Mouse (Mus musculus) neural tube, embryonic 13.5 days (tissue): ENCODE data around the gene Pitpnm2. TPM values are rescaled to one million over a fixed set of nuclear protein-coding genes. Genes with fewer than 3 reads are reported as not detected.
"Not testable (repeated sequence)": the region's sequence is repeated elsewhere in the genome, so short reads cannot be mapped to it uniquely, and the experiment has no call there.

Source experiments
- ATAC-seq: fragments of 200-750 bp; cut with Nextera tagmentation; 2 replicates; pipeline ENCODE4 v1.8.0; 2017; ENCODE audit warnings: low read depth, mild to moderate bottlenecking, moderate TSS enrichment, moderate library complexity
- H3K27ac ChIP-seq: fragments of 300-500 bp; sonication (generic); replicated peaks from 2 replicates; pipeline ENCODE4 v1.5.1; 2015; ENCODE audit warnings: moderate library complexity, mild to moderate bottlenecking, inconsistent platforms
- H3K27me3 ChIP-seq: fragments of 300-500 bp; sonication (generic); 2 replicates; pipeline ENCODE4 v1.6.1; 2015; ENCODE audit warnings: mild to moderate bottlenecking, inconsistent platforms
- H3K36me3 ChIP-seq: fragments of 300-500 bp; sonication (generic); 2 replicates; pipeline ENCODE4 v1.6.1; 2015; ENCODE audit warnings: mild to moderate bottlenecking, inconsistent platforms
- H3K4me1 ChIP-seq: fragments of 300-500 bp; sonication (generic); replicated peaks from 2 replicates; pipeline ENCODE4 v1.6.1; 2015; ENCODE audit warnings: inconsistent platforms
- H3K4me2 ChIP-seq: fragments of 300-500 bp; sonication (generic); 2 replicates; pipeline ENCODE4 v1.6.1; 2015; ENCODE audit warnings: inconsistent platforms, mild to moderate bottlenecking, moderate library complexity
- H3K4me3 ChIP-seq: fragments of 300-500 bp; sonication (generic); 2 replicates; pipeline ENCODE4 v1.5.1; 2015; ENCODE audit warnings: mild to moderate bottlenecking, inconsistent platforms
- H3K9ac ChIP-seq: fragments of 300-500 bp; sonication (generic); 2 replicates; pipeline ENCODE4 v1.6.1; 2015; ENCODE audit warnings: moderate library complexity, mild to moderate bottlenecking, inconsistent platforms
- H3K9me3 ChIP-seq: fragments of 300-500 bp; sonication (generic); 2 replicates; pipeline ENCODE4 v1.6.1; 2016; ENCODE audit warnings: inconsistent platforms
- WGBS: fragments of 180-500 bp; shearing (Covaris S2); methylation state at CpG from one replicate; pipeline ENCODE4 v1.1.7; 2015; 5-methylcytosine and 5-hydroxymethylcytosine counted together
- polyA plus RNA-seq: library from polyadenylated mRNA; unstranded; fragments of >200 nt; fragmentation: Nextera tagmentation; extraction: Ambion mirVana; gene quantifications from 2 replicates; pipeline ENCODE4 v1.2.1, GENCODE M21; 2015

The Pitpnm2 gene
- polyA plus RNA-seq, 1 experiment from 2014 or later, result 7.9 TPM

DNA sequence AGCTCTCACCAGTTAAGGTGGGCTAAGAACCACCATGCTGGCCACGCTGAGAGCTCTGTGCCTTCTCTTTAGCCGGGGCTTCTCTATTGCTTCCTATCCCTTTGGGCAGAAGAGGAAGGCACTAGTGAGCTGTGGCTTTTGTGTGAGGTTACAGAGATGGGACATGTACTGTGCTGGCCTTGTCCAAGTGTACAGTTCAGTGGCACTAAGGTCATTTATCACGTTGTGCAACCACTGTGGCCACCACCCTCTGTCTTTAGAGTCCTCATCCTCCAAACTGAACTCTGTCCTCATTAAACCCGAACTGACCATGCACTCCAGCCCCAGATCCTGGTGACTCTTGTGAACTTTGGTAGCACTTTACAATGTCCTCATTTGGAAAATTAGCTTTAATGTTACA lies 23.1 kb downstream of the Pitpnm2 start:
- Histone ChIP-seq H3K36me3 (no peaks in the 10 kb centered on the region), H3K9ac (no peak overlapping the region), H3K27me3 (no peaks in the 10 kb centered on the region), H3K9me3 (no peaks in the 10 kb centered on the region), H3K4me1 (peaks cover 31% of the 10 kb centered on the region), H3K4me3 (no peak overlapping the region), H3K27ac (no peak overlapping the region), H3K4me2 (no peak overlapping the region)
- ATAC-seq, result no peak
- 84% methylated on average over 4 of the region's 4 CpGs for WGBS

DNA sequence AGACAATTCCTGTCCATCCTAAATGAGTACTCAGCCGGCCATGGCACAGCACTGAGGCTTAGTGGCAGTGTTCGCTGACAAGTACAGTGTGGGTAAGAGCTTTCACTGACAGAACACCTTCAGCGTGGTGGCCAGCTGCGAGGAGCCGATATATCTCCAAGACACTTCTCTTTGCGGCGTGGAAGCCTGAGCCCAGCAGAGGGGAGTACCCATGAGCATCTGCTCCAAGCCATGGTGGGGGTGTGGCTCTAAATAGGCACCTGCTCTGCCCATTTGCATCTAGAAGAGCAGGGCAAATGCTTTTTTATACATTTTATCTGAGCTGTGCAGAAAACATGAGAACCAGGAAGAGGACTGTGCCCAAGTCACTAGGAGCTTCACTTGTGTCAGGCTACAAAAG lies 23.7 kb downstream of the Pitpnm2 start:
- H3K27me3 ChIP-seq, result no peaks in the 10 kb centered on the region
- 92% methylated on average over 7 of the region's 7 CpGs for WGBS
- H3K36me3 ChIP-seq, result no peaks in the 10 kb centered on the region
- H3K27ac ChIP-seq, result no peak overlapping the region
- H3K4me2 ChIP-seq, result no peak overlapping the region
- H3K9me3 ChIP-seq, result no peaks in the 10 kb centered on the region
- ATAC-seq, result no peak
- H3K9ac ChIP-seq, result no peak overlapping the region
- H3K4me1 ChIP-seq, result peaks cover 36% of the 10 kb centered on the region
- no peak overlapping the region for H3K4me3 ChIP-seq

DNA sequence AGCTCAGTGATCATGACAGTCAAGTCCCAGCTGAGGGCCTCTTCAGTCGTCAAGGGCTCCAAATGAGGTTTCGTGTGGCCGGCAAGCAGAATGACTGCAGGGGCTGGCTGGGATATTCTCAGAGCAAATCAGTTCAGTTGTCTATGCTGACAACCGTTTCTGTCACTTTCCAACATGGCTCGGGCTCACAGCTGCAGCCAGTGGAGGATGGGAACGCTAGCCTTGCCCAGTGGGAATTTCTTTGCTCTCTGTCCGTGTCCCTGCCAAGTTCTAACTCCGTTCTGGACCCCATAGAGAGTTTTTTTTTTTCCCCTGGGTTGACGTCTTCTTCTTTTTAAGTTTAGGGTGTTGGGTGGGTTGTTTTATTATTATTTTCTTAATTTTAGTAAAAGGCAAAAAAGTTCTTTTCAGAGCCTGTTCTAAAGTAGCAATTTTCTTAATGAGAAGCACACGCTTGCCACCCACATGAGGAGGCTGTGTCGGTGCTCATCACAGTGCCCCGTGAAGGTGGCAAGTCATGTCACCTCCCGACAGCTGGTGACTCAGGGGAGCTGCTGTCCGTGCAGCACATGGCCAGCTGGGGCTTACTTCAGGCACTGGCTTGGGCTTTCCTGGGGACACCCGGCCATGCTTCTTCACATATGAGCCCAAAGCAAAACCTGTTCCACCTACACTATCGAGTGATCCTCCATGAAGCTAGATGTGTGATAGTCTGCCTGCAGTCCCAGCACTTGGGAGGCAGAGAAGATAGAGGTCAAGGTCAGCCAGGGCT lies 25.1 kb downstream of the Pitpnm2 start:
- 64% methylated on average over 16 of the region's 16 CpGs for WGBS
- Histone ChIP-seq H3K36me3 (no peaks in the 10 kb centered on the region), H3K27ac (no peak overlapping the region), H3K4me1 (peaks cover 41% of the 10 kb centered on the region), H3K9me3 (no peaks in the 10 kb centered on the region), H3K4me3 (no peak overlapping the region), H3K4me2 (no peak overlapping the region), H3K9ac (no peak overlapping the region), H3K27me3 (no peaks in the 10 kb centered on the region)
- no peak for ATAC-seq

DNA sequence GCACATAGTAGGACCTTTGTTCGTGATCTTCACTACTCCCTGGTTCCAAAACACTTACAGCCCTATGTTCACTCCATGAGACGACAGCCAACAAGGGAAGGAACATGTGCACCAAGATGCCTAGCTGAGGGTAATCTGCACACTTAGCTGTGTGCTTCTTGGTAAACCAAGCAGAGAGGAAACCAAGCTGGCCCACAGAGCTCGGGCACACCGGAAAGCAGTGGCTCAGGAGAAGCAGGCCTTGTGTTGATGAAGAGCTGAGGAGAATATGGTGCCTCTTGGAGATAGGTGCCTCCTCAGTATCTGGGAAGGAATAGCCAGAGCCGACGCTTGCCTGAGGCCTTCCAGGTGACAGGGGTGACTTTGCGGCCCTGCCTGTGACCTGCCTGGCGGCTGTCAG lies 26.0 kb downstream of the Pitpnm2 start:
- H3K27me3 ChIP-seq, result no peaks in the 10 kb centered on the region
- no peak overlapping the region for H3K4me3 ChIP-seq
- H3K4me1 ChIP-seq, result peaks cover 50% of the 10 kb centered on the region
- H3K9ac ChIP-seq, result no peak overlapping the region
- H3K36me3 ChIP-seq, result no peaks in the 10 kb centered on the region
- H3K4me2 ChIP-seq, result no peak overlapping the region
- no peak for ATAC-seq
- no peak overlapping the region for H3K27ac ChIP-seq
- 90% methylated on average over 8 of the region's 8 CpGs for WGBS
- no peaks in the 10 kb centered on the region for H3K9me3 ChIP-seq

DNA sequence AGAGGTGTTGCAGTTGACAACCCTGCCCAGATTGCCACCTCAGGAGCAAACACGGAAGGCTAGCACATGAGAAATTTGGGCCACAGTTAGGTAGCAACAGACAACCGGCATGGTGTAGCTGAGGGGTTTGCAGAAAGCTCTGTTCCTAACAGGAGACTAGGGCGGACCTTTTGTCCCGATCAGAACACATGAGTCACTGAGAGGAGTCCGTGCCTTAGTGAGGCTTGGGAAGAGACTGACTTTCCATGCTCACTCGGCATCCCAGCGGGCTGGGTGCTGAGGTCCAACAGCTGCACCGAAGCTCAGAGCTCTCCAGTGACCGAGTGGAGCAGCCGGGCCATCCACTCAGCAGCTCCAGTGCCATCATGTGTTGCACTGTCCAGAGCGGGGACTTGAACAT lies 26.9 kb downstream of the Pitpnm2 start:
- H3K9me3 ChIP-seq, result no peaks in the 10 kb centered on the region
- ATAC-seq, result no peak
- no peaks in the 10 kb centered on the region for H3K27me3 ChIP-seq
- H3K4me2 ChIP-seq, result no peak overlapping the region
- H3K36me3 ChIP-seq, result no peaks in the 10 kb centered on the region
- H3K9ac ChIP-seq, result no peak overlapping the region
- no peak overlapping the region for H3K4me3 ChIP-seq
- H3K4me1 ChIP-seq, result peaks cover 59% of the 10 kb centered on the region
- WGBS, result 90% methylated on average over 11 of the region's 11 CpGs
- H3K27ac ChIP-seq, result no peak overlapping the region

DNA sequence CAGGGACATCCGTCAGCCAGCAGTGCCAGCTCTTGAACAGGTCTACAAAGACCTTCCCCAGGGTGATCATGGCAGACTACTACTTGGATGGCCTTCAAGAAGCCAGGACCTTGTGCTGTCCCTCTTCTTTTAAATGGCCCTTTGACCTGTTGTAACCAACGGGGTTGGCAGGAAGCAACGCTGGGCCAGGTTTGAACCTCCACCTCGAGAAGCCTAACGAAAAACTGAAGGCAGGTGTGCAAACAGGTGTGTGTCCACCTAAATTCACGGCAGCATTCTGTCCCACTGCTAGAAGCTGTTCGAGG lies 27.9 kb downstream of the Pitpnm2 start:
- H3K27me3 ChIP-seq, result no peaks in the 10 kb centered on the region
- H3K4me3 ChIP-seq, result no peak overlapping the region
- H3K4me1 ChIP-seq, result peaks cover 54% of the 10 kb centered on the region
- no peak overlapping the region for H3K4me2 ChIP-seq
- no peaks in the 10 kb centered on the region for H3K36me3 ChIP-seq
- H3K9me3 ChIP-seq, result no peaks in the 10 kb centered on the region
- WGBS, result 90% methylated on average over 7 of the region's 7 CpGs
- no peak for ATAC-seq
- H3K27ac ChIP-seq, result no peak overlapping the region
- no peak overlapping the region for H3K9ac ChIP-seq

DNA sequence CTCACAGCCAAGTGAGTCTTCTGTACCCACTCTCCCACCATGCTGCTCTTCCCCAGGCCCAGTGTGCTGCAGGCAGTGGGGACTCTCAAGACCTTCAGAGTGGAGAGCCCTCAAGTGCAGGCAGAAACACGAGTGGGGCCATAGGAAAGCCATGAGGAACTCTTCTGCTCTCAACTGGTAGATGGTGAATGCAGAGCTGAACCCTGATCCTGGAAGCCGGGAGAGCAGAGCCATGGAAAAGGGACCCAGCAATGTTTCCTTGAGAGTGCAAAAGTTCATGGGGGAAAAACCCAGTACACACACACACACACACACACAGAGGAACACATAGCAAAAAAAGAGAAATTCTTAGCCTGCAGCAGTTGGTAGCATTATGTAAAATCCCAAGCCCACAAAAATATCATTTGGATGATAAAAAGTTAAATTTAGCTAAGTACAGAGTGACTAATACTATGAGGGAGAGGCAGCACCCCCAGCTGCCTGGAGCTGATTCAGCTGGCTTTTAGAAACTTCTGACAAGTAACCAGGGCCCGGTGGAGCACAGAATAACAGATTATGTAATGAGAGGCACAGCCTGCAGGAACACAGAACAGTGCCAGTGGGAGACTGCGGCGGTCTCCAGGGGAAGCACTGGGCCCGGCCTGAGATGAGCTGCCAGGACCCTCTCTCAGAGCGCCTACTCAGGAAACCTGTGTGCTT lies 28.4 kb downstream of the Pitpnm2 start:
- Histone ChIP-seq H3K4me1 (peaks cover 54% of the 10 kb centered on the region), H3K27ac (no peak overlapping the region), H3K9ac (no peak overlapping the region), H3K27me3 (no peaks in the 10 kb centered on the region), H3K36me3 (no peaks in the 10 kb centered on the region), H3K4me2 (no peak overlapping the region), H3K9me3 (no peaks in the 10 kb centered on the region), H3K4me3 (no peak overlapping the region)
- 66% methylated on average over 7 of the region's 7 CpGs for WGBS
- ATAC-seq, result no peak

DNA sequence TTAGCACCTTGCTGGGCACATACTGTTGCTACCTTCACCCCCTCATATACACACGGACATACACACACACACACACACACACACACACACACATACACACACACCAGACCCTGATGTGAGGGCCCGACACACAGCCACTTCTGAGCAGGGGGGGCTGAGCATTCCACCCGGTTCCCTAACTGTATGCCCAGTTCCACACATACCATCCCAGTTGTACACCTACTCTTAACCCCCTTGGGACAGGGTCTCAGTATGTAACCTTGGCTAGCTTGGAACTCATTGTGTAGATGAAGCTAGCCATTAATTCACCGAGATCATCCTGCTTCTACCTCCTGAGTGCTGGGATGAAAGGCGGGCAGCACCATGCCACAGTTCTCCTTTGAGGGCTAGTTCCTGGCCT lies 29.0 kb downstream of the Pitpnm2 start:
- Histone ChIP-seq H3K27ac (no peak overlapping the region), H3K9me3 (no peaks in the 10 kb centered on the region), H3K9ac (no peak overlapping the region), H3K27me3 (no peaks in the 10 kb centered on the region), H3K4me1 (peaks cover 54% of the 10 kb centered on the region), H3K4me2 (no peak overlapping the region), H3K36me3 (no peaks in the 10 kb centered on the region), H3K4me3 (no peak overlapping the region)
- ATAC-seq, result no peak
- 89% methylated on average over 5 of the region's 5 CpGs for WGBS

DNA sequence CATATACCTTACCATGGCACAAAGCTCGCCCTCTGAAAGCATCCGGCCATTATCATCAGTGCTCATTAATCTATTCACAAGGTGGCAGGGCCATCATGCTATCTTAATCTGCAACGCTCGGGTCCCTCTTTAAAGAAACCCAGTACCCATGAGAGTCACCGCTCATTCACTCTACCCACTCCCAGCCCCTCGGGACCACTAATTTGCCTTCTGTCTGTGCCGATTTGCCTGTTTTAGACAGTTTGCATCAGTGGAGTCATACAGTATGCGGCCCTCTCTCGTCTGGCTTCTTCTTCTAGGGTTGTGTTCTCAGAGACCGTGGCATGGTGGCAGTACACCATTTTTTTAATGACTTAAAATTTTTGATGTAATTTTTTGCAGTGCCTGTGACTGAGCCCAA lies 30.1 kb downstream of the Pitpnm2 start:
- Histone ChIP-seq H3K27ac (no peak overlapping the region), H3K4me1 (peaks cover 58% of the 10 kb centered on the region), H3K9ac (no peak overlapping the region), H3K36me3 (no peaks in the 10 kb centered on the region), H3K9me3 (no peaks in the 10 kb centered on the region), H3K4me2 (no peak overlapping the region), H3K4me3 (no peak overlapping the region), H3K27me3 (no peaks in the 10 kb centered on the region)
- ATAC-seq, result 0 out of 2 replicates have a peak, but pooled peaks have one; percentile 24
- 48% methylated on average over 10 of the region's 10 CpGs for WGBS

DNA sequence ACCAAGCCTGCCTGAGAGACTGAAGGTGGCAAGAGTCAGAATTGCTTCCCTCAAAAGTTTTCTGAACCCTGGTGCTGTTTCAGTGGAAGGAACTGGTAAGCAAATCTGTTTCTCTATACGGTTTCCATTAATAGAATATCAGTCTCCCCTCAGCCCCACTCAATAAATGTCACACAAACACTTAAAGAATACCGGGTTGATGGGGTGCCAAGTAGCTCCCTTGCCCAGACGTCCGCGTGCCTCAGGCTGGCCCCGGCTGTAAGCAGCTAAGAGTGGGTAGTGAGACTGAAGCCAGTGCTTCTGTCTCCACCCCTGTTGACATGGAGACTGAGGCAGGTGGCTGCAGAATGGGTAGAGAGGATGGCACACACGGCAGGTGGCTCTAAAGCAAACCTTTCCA lies 30.6 kb downstream of the Pitpnm2 start:
- Histone ChIP-seq H3K27ac (no peak overlapping the region; the same call in 1 of the 2 replicates), H3K9ac (no peak overlapping the region), H3K9me3 (no peaks in the 10 kb centered on the region), H3K27me3 (no peaks in the 10 kb centered on the region), H3K4me3 (no peak overlapping the region), H3K36me3 (no peaks in the 10 kb centered on the region), H3K4me1 (peaks cover 54% of the 10 kb centered on the region), H3K4me2 (no peak overlapping the region)
- 50% methylated on average over 7 of the region's 7 CpGs for WGBS
- no peak; the same call in 1 of the 2 replicates for ATAC-seq

DNA sequence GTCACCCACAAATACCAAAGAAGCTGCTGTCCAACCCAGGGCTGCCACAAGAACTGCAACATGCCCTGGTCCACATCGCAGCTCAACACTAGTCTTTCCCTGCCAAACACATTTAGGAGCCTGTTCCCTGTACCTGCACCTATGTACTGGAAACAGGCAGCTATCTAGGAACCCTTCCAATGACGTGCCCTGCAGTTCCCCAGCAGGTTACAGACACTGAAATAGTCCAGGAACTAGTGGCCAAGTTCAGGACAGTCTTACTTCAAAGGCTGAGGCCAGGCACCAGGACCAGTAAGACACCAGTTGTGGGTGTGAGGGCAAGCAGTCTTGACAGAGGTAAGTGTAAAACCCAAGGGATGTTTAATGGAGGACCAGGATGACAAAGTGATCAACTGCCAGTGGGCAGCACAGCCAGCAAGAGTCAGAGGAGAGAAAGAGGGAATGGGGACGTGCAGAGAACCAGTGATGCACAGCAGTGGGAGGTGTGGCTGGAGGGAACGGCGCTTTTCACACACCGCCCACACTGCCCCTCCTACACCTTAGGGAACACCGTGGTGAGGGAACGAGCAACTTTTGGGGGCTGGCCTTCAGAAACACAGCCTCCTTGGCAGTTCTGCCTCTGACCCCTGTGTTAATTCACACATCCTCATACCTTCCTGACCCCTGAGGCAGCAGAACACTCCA lies 31.9 kb downstream of the Pitpnm2 start:
- Histone ChIP-seq H3K4me1 (peaks cover 50% of the 10 kb centered on the region), H3K9me3 (no peaks in the 10 kb centered on the region), H3K36me3 (no peaks in the 10 kb centered on the region), H3K27me3 (no peaks in the 10 kb centered on the region), H3K27ac (no peak overlapping the region), H3K9ac (no peak overlapping the region), H3K4me3 (no peak overlapping the region), H3K4me2 (no peak overlapping the region)
- ATAC-seq, result no peak
- WGBS, result 50% methylated on average over 8 of the region's 8 CpGs

DNA sequence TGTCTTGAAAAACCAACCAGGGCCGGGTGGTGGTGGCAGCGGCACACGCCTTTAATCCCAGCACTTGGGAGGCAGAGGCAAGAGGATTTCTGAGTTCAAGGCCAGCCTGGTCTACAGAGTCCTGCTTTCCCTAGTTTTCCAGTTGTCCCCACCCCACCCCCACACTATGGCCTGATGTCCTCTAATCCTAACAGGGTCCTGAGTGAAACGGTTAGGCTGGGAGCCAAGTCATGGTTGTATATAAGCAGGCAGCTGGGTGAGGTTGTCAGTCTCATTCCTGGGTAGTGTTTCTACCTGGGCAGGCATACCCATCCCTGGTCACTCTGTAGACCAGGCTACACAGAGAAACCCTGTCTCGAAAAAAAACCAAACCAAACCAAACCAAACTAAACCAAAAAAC lies 32.5 kb downstream of the Pitpnm2 start:
- H3K4me1 ChIP-seq, result peaks cover 50% of the 10 kb centered on the region
- H3K36me3 ChIP-seq, ATAC-seq, H3K9me3 ChIP-seq, H3K9ac ChIP-seq, H3K27me3 ChIP-seq, H3K4me2 ChIP-seq, H3K4me3 ChIP-seq, H3K27ac ChIP-seq: not testable (repeated sequence)
- 90% methylated on average over 5 of the region's 5 CpGs for WGBS
